Mouse (Mus musculus) liver, embryonic 15.5 days (tissue): ENCODE data around the gene Atp6v0a1. TPM values are rescaled to one million over a fixed set of nuclear protein-coding genes. Genes with fewer than 3 reads are reported as not detected.
A peak's percentile ranks its signal among the peaks of the same experiment; 100 is the strongest.

ENCODE experiments used
- ATAC-seq: fragments of 200-750 bp; cut with Nextera tagmentation; 2 replicates; pipeline ENCODE4 v1.8.0; 2017; ENCODE audit warnings: moderate number of reproducible peaks, mild to moderate bottlenecking, moderate library complexity; ENCODE audit not compliant: insufficient read depth
- H3K27ac ChIP-seq: fragments of 300-500 bp; sonication (generic); replicated peaks from 2 replicates; pipeline ENCODE4 v1.5.1; 2015; ENCODE audit warnings: mild to moderate bottlenecking, inconsistent platforms
- H3K27me3 ChIP-seq: fragments of 300-500 bp; sonication (generic); 2 replicates; pipeline ENCODE4 v1.6.1; 2015; ENCODE audit warnings: mild to moderate bottlenecking, inconsistent platforms
- H3K36me3 ChIP-seq: fragments of 300-500 bp; sonication (generic); replicated peaks from 2 replicates; pipeline ENCODE4 v1.6.1; 2015; ENCODE audit warnings: moderate library complexity, mild to moderate bottlenecking, inconsistent platforms
- H3K4me1 ChIP-seq: fragments of 300-500 bp; sonication (generic); replicated peaks from 2 replicates; pipeline ENCODE4 v1.6.1; 2015; ENCODE audit warnings: inconsistent platforms
- H3K4me2 ChIP-seq: fragments of 300-500 bp; sonication (generic); 2 replicates; pipeline ENCODE4 v1.6.1; 2015; ENCODE audit warnings: moderate library complexity, mild to moderate bottlenecking, inconsistent platforms
- H3K4me3 ChIP-seq: fragments of 300-500 bp; sonication (generic); replicated peaks from 2 replicates; pipeline ENCODE4 v1.5.1; 2015; ENCODE audit warnings: mild to moderate bottlenecking, inconsistent platforms
- H3K9ac ChIP-seq: fragments of 300-500 bp; sonication (generic); 2 replicates; pipeline ENCODE4 v1.6.1; 2015; ENCODE audit warnings: moderate library complexity, mild to moderate bottlenecking, inconsistent platforms
- H3K9me3 ChIP-seq: fragments of 300-500 bp; sonication (generic); replicated peaks from 2 replicates; pipeline ENCODE4 v1.6.1; 2016; ENCODE audit warnings: inconsistent platforms
- WGBS: fragments of 180-500 bp; shearing (Covaris S2); methylation state at CpG from one replicate; pipeline ENCODE4 v1.1.7; 2015; ENCODE audit warnings: mixed read lengths; ENCODE audit not compliant: insufficient replicate concordance; 5-methylcytosine and 5-hydroxymethylcytosine counted together
- polyA plus RNA-seq: library from polyadenylated mRNA; unstranded; fragments of >200 nt; fragmentation: Nextera tagmentation; extraction: Ambion mirVana; gene quantifications from 2 replicates; pipeline ENCODE4 v1.2.1, GENCODE M21; 2015

Gene Atp6v0a1
- polyA plus RNA-seq, 1 experiment from 2014 or later, result 45.3 TPM

DNA sequence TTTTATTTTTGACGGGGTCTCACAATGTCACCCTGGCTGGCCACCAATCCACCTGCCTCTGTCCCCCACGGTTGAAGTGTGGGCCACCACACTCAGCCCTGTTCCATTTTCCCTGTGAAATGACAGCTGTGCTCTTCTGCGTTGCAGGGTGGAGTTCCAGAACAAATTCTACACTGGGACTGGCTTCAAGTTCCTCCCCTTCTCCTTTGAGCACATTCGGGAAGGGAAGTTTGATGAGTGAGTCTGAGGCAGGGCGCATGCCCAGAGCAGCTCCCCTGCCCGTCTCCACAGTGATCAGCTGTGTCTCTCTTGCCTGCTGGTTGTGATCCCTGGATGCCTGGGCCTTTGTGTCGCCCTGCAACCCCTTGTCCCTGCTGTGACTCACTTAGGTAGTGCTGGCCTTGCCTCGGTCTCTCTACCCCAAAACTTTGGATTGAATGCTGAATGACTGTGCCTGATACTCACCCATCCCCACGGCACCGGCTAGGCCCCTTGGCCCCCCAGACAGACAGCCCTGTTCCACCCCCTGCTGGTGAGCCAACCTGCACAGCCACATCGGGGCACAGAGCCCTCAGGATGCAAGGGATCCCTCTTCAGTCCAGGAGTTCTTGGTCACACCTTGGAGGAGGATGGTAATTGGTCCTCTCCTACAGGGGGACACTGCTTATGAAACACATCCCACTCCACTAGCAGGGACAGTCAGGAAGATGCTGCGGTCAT lies 53.1 kb downstream of the Atp6v0a1 start:
- Histone ChIP-seq H3K4me2 (peak overlapping the region; percentile 69), H3K9me3 (no peaks in the 10 kb centered on the region), H3K4me1 (peaks cover 79% of the 10 kb centered on the region), H3K27ac (peak overlapping the region; percentile 100), H3K4me3 (no peak overlapping the region), H3K36me3 (peaks cover 68% of the 10 kb centered on the region), H3K9ac (peak overlapping the region; percentile 10; the same call in 1 of the 2 replicates), H3K27me3 (no peaks in the 10 kb centered on the region)
- ATAC-seq, result no peak
- 68% methylated on average over 12 of the region's 12 CpGs for WGBS

DNA sequence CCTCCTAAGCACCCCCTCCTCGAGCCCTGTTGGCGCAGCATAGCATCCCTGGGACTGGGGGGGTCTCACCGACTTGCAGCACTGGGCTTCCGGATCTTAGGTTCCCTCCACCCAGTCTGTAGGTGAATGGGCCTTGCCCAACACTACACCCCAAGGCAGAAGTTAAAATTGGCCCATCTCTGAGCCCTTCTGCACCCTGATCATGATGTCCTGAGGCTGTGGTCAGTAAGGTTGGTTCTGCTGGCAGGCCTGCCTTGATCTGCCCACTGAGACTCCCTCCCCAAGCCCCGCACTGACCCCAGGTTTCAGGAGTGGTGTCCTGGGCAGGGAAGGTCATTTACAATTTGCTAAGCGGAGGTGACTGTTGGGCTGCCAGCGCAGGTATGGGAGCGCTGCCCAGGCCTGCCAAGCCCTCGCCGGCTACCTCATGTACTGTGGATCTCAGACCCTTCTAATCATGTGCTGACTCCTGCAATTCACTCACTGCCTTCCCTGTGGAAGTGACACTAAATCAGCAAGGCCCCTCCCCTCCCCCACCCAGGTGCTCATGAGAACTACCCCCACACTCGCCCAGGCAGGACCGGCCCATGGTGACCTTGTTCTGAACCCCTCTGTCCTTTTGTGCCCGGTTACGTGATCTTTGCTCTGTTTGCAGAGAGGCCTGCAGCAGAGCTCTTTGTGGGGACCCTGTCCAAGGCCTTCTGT lies 53.9 kb downstream of the Atp6v0a1 start:
- 54% methylated on average over 14 of the region's 14 CpGs for WGBS
- ATAC-seq, result no peak; the same call in 1 of the 2 replicates
- H3K4me1 ChIP-seq, result peaks cover 75% of the 10 kb centered on the region
- H3K27ac ChIP-seq, result peak overlapping the region; percentile 100
- peaks cover 6% of the 10 kb centered on the region for H3K27me3 ChIP-seq
- peaks cover 60% of the 10 kb centered on the region for H3K36me3 ChIP-seq
- no peaks in the 10 kb centered on the region for H3K9me3 ChIP-seq
- H3K9ac ChIP-seq, result peak overlapping the region; percentile 59
- peak overlapping the region; percentile 32 for H3K4me3 ChIP-seq
- peak overlapping the region; percentile 69 for H3K4me2 ChIP-seq

DNA sequence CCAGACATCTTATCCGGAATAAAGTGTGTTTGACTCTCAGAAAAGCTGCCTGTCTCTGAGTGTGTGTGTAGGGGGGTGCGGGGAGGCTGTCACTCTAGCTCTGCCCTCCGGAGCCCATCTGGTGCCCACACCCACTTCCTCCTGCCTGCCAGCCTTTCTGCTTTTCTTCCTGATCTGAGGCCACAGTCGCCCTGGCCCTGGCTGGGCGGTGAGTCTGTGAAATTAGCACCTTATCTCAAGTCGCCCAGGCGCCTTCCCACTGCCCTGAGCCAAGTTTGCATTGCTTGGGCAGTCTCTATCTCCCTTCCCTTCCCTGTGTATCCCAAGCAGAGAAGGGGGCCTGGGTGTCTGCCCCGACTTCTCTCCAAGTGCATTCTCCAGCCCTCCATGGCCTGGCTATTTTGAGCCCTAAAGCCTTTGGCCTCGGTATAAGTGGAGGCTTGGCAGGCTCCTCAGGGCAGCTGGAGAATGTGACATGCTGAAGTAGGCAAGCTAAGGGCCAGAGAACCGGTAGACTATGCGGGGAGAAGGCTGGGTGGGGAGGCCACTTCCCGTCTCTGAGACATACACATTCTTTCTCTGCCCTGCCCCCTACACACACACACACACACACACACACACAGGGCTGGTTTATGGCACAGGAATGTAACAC lies 54.5 kb downstream of the Atp6v0a1 start:
- peak overlapping the region; percentile 59 for H3K9ac ChIP-seq
- WGBS, result 1% methylated on average over 12 of the region's 12 CpGs
- ATAC-seq, result peak; percentile 98
- no peaks in the 10 kb centered on the region for H3K9me3 ChIP-seq
- H3K4me2 ChIP-seq, result peak overlapping the region; percentile 69
- peaks cover 68% of the 10 kb centered on the region for H3K4me1 ChIP-seq
- H3K36me3 ChIP-seq, result peaks cover 53% of the 10 kb centered on the region
- peak overlapping the region; percentile 100 for H3K27ac ChIP-seq
- peaks cover 11% of the 10 kb centered on the region for H3K27me3 ChIP-seq
- H3K4me3 ChIP-seq, result peak overlapping the region; percentile 32

DNA sequence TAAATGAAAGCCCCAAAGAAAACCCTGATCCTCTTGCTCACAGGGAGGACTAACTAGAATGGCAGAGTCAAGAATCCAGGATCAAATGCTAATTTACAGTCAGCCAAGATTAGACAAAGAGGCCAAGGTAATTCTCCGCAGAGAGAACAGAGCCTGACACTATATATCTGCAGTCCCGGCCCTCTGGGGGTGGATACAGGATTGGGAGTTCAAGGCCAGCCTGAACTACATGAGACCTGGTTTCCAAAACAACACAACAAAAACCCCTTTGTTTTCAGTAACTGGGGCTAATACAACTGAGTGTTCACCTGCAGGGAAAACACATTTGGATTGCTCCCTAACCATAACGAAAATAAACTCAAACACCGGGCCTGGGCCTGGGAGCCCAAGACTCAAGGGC lies 55.2 kb downstream of the Atp6v0a1 start:
- Histone ChIP-seq H3K27ac (peak overlapping the region; percentile 100), H3K27me3 (peaks cover 16% of the 10 kb centered on the region), H3K9me3 (no peaks in the 10 kb centered on the region), H3K4me3 (peak overlapping the region; percentile 32; the same call in 1 of the 2 replicates), H3K36me3 (peaks cover 46% of the 10 kb centered on the region), H3K4me2 (peak overlapping the region; percentile 69), H3K4me1 (peaks cover 73% of the 10 kb centered on the region), H3K9ac (peak overlapping the region; percentile 59)
- ATAC-seq, result no peak
- 68% methylated on average over 4 of the region's 4 CpGs for WGBS

DNA sequence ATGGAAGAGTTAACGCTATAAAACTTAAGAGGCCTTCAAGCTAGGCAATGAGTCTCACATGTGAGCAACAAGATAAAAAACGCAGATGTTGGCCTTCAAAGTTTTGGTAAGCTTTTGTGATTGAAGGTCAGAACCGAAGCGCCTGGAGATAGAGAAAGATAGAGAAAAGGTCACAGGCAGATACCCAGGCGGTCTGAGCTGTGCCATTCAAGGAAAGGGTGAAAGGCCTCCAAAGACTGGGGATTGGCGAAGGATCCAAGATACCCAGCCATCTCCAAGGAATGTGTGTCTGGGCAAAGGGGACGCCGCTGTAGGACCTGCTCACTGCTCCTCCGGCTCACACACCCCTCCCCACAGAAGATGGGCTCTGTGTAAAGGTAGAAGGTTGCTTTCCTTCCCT lies 55.8 kb downstream of the Atp6v0a1 start:
- H3K4me1 ChIP-seq, result peaks cover 73% of the 10 kb centered on the region
- H3K4me2 ChIP-seq, result no peak overlapping the region
- H3K27me3 ChIP-seq, result peaks cover 17% of the 10 kb centered on the region
- H3K27ac ChIP-seq, result peak overlapping the region; percentile 100
- no peak for ATAC-seq
- H3K4me3 ChIP-seq, result no peak overlapping the region
- no peak overlapping the region for H3K9ac ChIP-seq
- WGBS, result 58% methylated on average over 9 of the region's 9 CpGs
- no peaks in the 10 kb centered on the region for H3K9me3 ChIP-seq
- H3K36me3 ChIP-seq, result peaks cover 41% of the 10 kb centered on the region

DNA sequence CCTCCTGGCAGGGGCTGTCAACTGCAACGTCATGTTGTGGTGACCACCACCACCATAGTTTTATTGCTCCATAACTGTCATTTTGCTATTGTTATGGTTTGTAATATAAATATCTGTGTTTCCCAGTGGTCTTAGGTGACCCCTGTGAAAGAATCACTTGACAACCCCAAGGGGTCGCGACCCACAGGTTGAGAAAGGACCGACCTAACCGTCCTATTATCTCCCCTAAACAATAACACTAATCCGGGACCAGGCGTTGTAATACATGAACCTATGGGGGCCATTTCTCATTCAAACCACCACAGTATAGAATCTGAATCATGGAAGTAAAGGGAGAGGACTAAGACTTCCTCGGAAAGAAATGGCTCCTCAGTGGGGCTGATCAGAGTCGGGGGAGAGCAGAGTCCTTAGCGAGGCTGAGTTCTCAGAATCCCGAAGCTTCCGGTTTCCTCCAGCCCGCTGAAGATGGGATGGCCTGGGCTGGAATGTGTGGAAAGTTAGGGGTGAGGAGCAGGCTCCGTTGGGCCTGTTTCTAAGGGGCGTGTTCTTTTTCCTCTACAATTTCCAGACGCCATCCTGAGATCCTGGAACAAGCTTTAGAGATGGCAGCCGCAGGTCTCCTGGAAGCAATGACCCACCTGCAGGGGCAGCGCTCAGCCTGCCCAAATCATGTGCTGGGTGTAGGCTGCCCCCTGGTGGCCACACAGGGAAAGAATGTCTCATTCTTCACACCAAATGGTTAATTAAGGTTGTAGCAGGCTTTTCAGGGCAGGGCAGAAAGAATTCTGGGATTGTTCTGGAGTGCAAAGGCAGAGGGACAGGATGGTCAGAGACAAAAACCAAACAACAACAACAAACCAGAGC lies 57.5 kb downstream of the Atp6v0a1 start:
- no peaks in the 10 kb centered on the region for H3K9me3 ChIP-seq
- H3K27ac ChIP-seq, result peak overlapping the region; percentile 100
- H3K4me2 ChIP-seq, result peak overlapping the region; percentile 73
- H3K36me3 ChIP-seq, result peaks cover 24% of the 10 kb centered on the region
- H3K4me3 ChIP-seq, result peak overlapping the region; percentile 46
- 16% methylated on average over 18 of the region's 18 CpGs for WGBS
- no peak for ATAC-seq
- H3K9ac ChIP-seq, result peak overlapping the region; percentile 45
- peaks cover 35% of the 10 kb centered on the region for H3K27me3 ChIP-seq
- H3K4me1 ChIP-seq, result peaks cover 72% of the 10 kb centered on the region

DNA sequence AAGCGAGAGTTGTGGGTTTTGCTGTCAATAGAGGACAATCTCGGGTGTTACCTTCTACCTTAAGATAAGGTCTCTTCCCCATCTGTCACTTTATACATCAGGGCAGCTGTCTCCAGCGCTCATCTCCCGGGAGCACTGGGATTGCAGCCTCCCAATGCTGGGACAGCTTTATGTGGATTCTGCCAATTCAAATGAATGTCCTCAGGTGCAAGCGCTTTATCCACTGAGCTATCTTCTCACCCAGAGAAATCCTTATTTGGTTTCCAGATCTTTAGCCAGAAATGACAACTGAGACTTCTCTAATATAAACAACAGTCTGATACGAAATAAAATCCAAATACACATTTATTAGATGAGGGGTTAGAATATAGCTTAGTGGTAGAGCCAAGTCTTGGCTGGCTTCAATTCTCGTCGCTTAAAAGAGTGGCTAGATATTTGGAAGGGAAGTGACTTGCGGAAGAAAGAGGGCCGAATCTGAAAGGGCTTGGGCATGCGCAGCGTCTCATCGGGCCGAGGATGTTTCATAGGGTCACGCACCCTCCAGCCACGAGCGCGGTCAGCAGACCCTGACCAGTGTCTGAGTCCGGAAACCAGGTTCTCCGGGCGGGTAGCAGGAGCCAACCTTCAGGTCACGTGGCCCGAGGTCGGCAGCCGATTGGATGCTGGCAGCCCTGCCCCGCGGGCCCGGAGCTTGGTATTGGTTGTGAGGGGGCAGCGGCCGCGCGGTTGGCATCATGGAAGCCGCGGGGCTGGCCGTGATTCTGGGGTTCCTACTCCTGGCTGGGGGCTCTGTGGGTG lies 60.3 kb downstream of the Atp6v0a1 start, which contains the start of gene Naglu:
Naglu (plus strand) TSS at position 622 of the 798 bp plus-strand sequence.
- ATAC-seq, result peak; percentile 82
- WGBS, result 2% methylated on average over 35 of the region's 35 CpGs
- 0 out of 2 replicates have a peak within 1 kb of the TSS, but pooled peaks have one; percentile 30 for H3K27ac ChIP-seq
- H3K4me3 ChIP-seq, result peak within 1 kb of the TSS; percentile 78
- H3K4me2 ChIP-seq, result peak within 1 kb of the TSS; percentile 94
- H3K36me3 ChIP-seq, result peaks cover 1% of the 10 kb centered on the region; the same call in 1 of the 2 replicates
- H3K9ac ChIP-seq, result peak within 1 kb of the TSS; percentile 65
- no peaks in the 10 kb centered on the region for H3K9me3 ChIP-seq
- peaks cover 44% of the 10 kb centered on the region for H3K4me1 ChIP-seq
- peaks cover 58% of the 10 kb centered on the region for H3K27me3 ChIP-seq

DNA sequence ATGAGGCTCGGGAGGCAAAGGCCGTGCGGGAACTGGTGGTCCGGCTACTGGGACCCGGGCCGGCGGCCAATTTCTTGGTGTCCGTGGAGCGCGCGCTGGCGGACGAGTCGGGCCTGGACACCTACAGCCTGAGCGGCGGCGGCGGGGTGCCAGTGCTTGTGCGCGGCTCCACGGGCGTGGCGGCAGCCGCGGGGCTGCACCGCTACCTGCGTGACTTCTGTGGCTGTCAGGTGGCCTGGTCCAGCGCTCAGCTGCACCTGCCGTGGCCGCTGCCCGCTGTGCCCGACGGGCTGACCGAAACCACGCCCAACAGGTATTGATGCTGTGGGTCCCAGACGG lies 60.9 kb downstream of the Atp6v0a1 start:
- H3K27ac ChIP-seq, result 0 out of 2 replicates have a peak overlapping the region, but pooled peaks have one; percentile 30
- H3K4me2 ChIP-seq, result peak overlapping the region; percentile 94
- H3K9me3 ChIP-seq, result no peaks in the 10 kb centered on the region
- ATAC-seq, result peak; percentile 63
- H3K4me1 ChIP-seq, result peaks cover 38% of the 10 kb centered on the region
- peak overlapping the region; percentile 65 for H3K9ac ChIP-seq
- peaks cover 63% of the 10 kb centered on the region for H3K27me3 ChIP-seq
- H3K4me3 ChIP-seq, result peak overlapping the region; percentile 78
- WGBS, result under 1% methylated on average over 36 of the region's 36 CpGs
- no peaks in the 10 kb centered on the region; the same call in 1 of the 2 replicates for H3K36me3 ChIP-seq

DNA sequence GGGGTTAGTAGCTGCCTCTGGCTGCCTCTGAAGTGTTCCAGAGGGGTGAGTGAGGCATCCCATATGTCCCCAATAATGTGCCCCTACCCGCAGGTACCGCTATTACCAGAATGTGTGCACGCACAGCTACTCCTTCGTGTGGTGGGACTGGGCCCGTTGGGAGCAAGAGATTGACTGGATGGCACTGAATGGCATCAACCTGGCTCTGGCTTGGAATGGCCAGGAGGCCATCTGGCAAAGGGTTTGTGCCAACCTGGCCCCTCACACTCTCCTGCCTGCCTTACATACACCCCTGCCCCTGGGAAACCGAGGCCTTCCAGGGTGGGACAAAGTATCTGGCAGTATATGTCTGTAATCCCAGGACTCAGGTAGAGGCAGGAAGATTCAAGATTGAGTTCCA lies 61.7 kb downstream of the Atp6v0a1 start:
- WGBS, result 61% methylated on average over 6 of the region's 6 CpGs
- Histone ChIP-seq H3K4me2 (peak overlapping the region; percentile 94), H3K4me1 (peaks cover 30% of the 10 kb centered on the region), H3K27ac (no peak overlapping the region), H3K9me3 (no peaks in the 10 kb centered on the region), H3K27me3 (peaks cover 66% of the 10 kb centered on the region), H3K4me3 (peak overlapping the region; percentile 78; the same call in 1 of the 2 replicates), H3K9ac (no peak overlapping the region), H3K36me3 (no peaks in the 10 kb centered on the region)
- no peak for ATAC-seq
